10 mouse cellular contexts compared by ENCODE assay signal in genomic region chr6:37552760-37553159, GRCm38 (mm10). TPM values are rescaled to one million over a fixed set of nuclear protein-coding genes. Genes with fewer than 3 reads are reported as not detected.
DNase-seq lines count a peak whose midpoint lies in the region; ATAC-seq and TF ChIP-seq lines count a peak whose summit lies in the region.
"Had no signal": no experiment of that assay in that cellular context is flagged by ENCODE, and none has a peak within 500 bp of the region (broad histone marks: within the 10 kb centered on the region; RNA-seq: fewer than 3 reads in every experiment).

No protein-coding gene starts in this region.

- H3K4me2 ChIP-seq in CH12.LX (ENCODE audit: insufficient read depth, low read depth, poor library complexity, severe bottlenecking) = no peak overlapping the region
- H3K4me2 ChIP-seq in hindbrain, embryonic 12.5 days (replicated peaks) = no peak overlapping the region
- H3K4me2 ChIP-seq: embryonic facial prominence, embryonic 12.5 days; limb, embryonic 13.5 days had no signal

- in situ Hi-C loops in CH12.LX (cut with MboI; ENCODE audit: low pct_ligation_motif_present, low pct_unique_long_range_greater_than_20kb, low sequenced_read_pairs) = no loop called here

- H3K9ac ChIP-seq in CH12.LX (ENCODE audit: insufficient read depth, low read depth) = no peak overlapping the region
- H3K9ac ChIP-seq in hindbrain, embryonic 12.5 days = no peak overlapping the region
- H3K9ac ChIP-seq: embryonic facial prominence, embryonic 12.5 days; limb, embryonic 13.5 days had no signal

- TF ChIP-seq POLR2A in CH12.LX (IDR thresholded peaks at IDR 0.05; ENCODE audit: low read depth, low read length) = no peak

- no peaks in the 10 kb centered on the region for H3K9me3 ChIP-seq in CH12.LX (replicated peaks; ENCODE audit: low read length)
- H3K9me3 ChIP-seq in hindbrain, embryonic 12.5 days (replicated peaks) = no peaks in the 10 kb centered on the region
- H3K9me3 ChIP-seq: embryonic facial prominence, embryonic 12.5 days; limb, embryonic 13.5 days had no signal

- no peak for TF ChIP-seq EP300 in CH12.LX (IDR thresholded peaks at IDR 0.05; ENCODE audit: low read length)

- peak in 1 of 2 experiments; percentile 15 for DNase-seq in layer of hippocampus, adult 2 months (ENCODE audit: low spot score in 2 of 2)
- no peak for DNase-seq in layer of hippocampus, postnatal 14 days (ENCODE audit: low spot score in 2 of 2)
- peak; percentile 68 for DNase-seq in CH12.LX (ENCODE audit: extremely low read depth)
- DNase-seq in adrenal gland, postnatal 14 days = peak; percentile 66
- peak; percentile 58 to 80 for DNase-seq in kidney, postnatal 36 days
- DNase-seq in frontal cortex, postnatal 25 days (ENCODE audit: low spot score in 2 of 2) = no peak

- no peak overlapping the region for H3K27ac ChIP-seq in layer of hippocampus, adult 2 months
- no peak overlapping the region for H3K27ac ChIP-seq in CH12.LX (ENCODE audit: insufficient read depth, low read depth)
- H3K27ac ChIP-seq in hindbrain, embryonic 12.5 days = no peak overlapping the region
- H3K27ac ChIP-seq: embryonic facial prominence, embryonic 12.5 days; limb, embryonic 13.5 days had no signal

- TF ChIP-seq CTCF in layer of hippocampus, adult 2 months (conservative IDR thresholded peaks at IDR 0.05) = peak; percentile 70
- peak; percentile 50 to 71; a peak in 3 of 4 replicates for TF ChIP-seq CTCF in CH12.LX (conservative IDR thresholded peaks at IDR 0.05 in 1 of 2, IDR thresholded peaks at IDR 0.05 in 1 of 2; ENCODE audit: low read depth in 2 of 2, low read length in 2 of 2)

- no peaks in the 10 kb centered on the region for H3K4me1 ChIP-seq in CH12.LX (ENCODE audit: control insufficient read depth in 1 of 2, insufficient read depth in 2 of 2)
- no peaks in the 10 kb centered on the region for H3K4me1 ChIP-seq in hindbrain, embryonic 12.5 days
- H3K4me1 ChIP-seq: embryonic facial prominence, embryonic 12.5 days; limb, embryonic 13.5 days had no signal

- H3K36me3 ChIP-seq in CH12.LX (replicated peaks in 1 of 2; ENCODE audit: control insufficient read depth in 1 of 2, insufficient read depth in 1 of 2, low read length in 1 of 2) = no peaks in the 10 kb centered on the region
- no peaks in the 10 kb centered on the region for H3K36me3 ChIP-seq in hindbrain, embryonic 12.5 days
- H3K36me3 ChIP-seq: embryonic facial prominence, embryonic 12.5 days; limb, embryonic 13.5 days had no signal

- no peak overlapping the region for H3K4me3 ChIP-seq in layer of hippocampus, adult 2 months
- H3K4me3 ChIP-seq in CH12.LX (replicated peaks in 1 of 3; ENCODE audit: low read depth in 2 of 3, low read length in 2 of 3, poor library complexity in 1 of 3) = no peak overlapping the region
- H3K4me3 ChIP-seq in hindbrain, embryonic 12.5 days = no peak overlapping the region
- H3K4me3 ChIP-seq: embryonic facial prominence, embryonic 12.5 days; limb, embryonic 13.5 days had no signal

- H3K27me3 ChIP-seq in CH12.LX (replicated peaks) = no peaks in the 10 kb centered on the region
- H3K27me3 ChIP-seq in hindbrain, embryonic 12.5 days = no peaks in the 10 kb centered on the region
- H3K27me3 ChIP-seq: embryonic facial prominence, embryonic 12.5 days; limb, embryonic 13.5 days had no signal

- H3K79me2 ChIP-seq in CH12.LX (replicated peaks; ENCODE audit: control insufficient read depth, extremely low read depth, insufficient read depth, poor library complexity, severe bottlenecking) = no peaks in the 10 kb centered on the region

- dilution Hi-C loops in CH12.LX (cut with MboI; ENCODE audit: extremely low pct_ligation_motif_present, extremely low pct_unique_long_range_greater_than_20kb, low sequenced_read_pairs) = no loop called here

- peak; percentile 71 for TF ChIP-seq RAD21 in CH12.LX (IDR thresholded peaks at IDR 0.05; ENCODE audit: low read depth, low read length)

- no peak for ATAC-seq in megakaryocyte, adult 5-6 weeks (ENCODE audit: poor library complexity, severe bottlenecking)
- ATAC-seq in hindbrain, embryonic 12.5 days (ENCODE audit: low FRiP score) = no peak

- WGBS in hindbrain, embryonic 12.5 days = 86% methylated on average over 2 of the region's 2 CpGs

TF ChIP-seq in CH12.LX, 34 proteins besides CTCF, POLR2A, EP300 and RAD21:
- no peak for TF ChIP-seq ZC3H11A (IDR thresholded peaks at IDR 0.05; ENCODE audit: low read depth, low read length)
- no peak for TF ChIP-seq USF1 (IDR thresholded peaks at IDR 0.05; ENCODE audit: low read depth, low read length)
- peak; percentile 64 for TF ChIP-seq SMC3 (IDR thresholded peaks at IDR 0.05; ENCODE audit: low read depth, low read length)
- no peak for TF ChIP-seq JUN (IDR thresholded peaks at IDR 0.05; ENCODE audit: insufficient read depth, low read depth, low read length)

RNA-seq across cellular contexts. Expression of gene Akr1d1, which starts 22.8 kb away (rescaled TPM):
- total RNA-seq in layer of hippocampus, adult 2 months (2021) = not detected
- total RNA-seq in layer of hippocampus, postnatal 14 days (2021) = not detected
- total RNA-seq in CH12.LX (2012; rRNA removed) = not detected in 2 replicates
- total RNA-seq in CH12.LX (2014; rRNA removed) = not detected in 2 replicates
- polyA plus RNA-seq in CH12.LX (2012; ENCODE audit: insufficient read length, low read depth) = not detected in 2 replicates
- 226 and 286 TPM in 2 replicates for total RNA-seq in adrenal gland, postnatal 14 days (2021)
- total RNA-seq in megakaryocyte, adult 5-6 weeks (2015) = not detected in 2 replicates
- not detected in 2 replicates for total RNA-seq in megakaryocyte, adult 5-6 weeks (2017)
- not detected in 2 replicates for polyA plus RNA-seq in hindbrain, embryonic 12.5 days (2016; fragmentation: Nextera tagmentation; extraction: Ambion mirVana)
- polyA plus RNA-seq: embryonic facial prominence, embryonic 12.5 days; limb, embryonic 13.5 days had no signal

Comparison
In these comparisons a context has a peak if more than half of its experiments do, and no peak if none do; other contexts are left out.
1. DNase-seq: peak in CH12.LX (single experiment), adrenal gland, postnatal 14 days (single experiment) and kidney, postnatal 36 days (2 of 2); none in layer of hippocampus, postnatal 14 days (0 of 2) and frontal cortex, postnatal 25 days (0 of 2).
2. RNA of gene Akr1d1, which starts 22.8 kb away (total RNA-seq): 226 to 286 TPM in adrenal gland, postnatal 14 days; not detected in layer of hippocampus, adult 2 months, not detected in layer of hippocampus, postnatal 14 days, not detected in CH12.LX and not detected in megakaryocyte, adult 5-6 weeks; every median in the first group is over 100 times any median in the second.